Mouse (Mus musculus) embryonic facial prominence, embryonic 11.5 days (tissue): ENCODE data around the gene Ovol3. TPM values are rescaled to one million over a fixed set of nuclear protein-coding genes. Genes with fewer than 3 reads are reported as not detected.
A peak's percentile ranks its signal among the peaks of the same experiment; 100 is the strongest.

Experiments
- ATAC-seq: fragments of 200-750 bp; cut with Nextera tagmentation; replicated peaks from 2 replicates; pipeline ENCODE4 v1.8.0; 2017; ENCODE audit warnings: low read depth; ENCODE audit not compliant: insufficient number of reproducible peaks, low FRiP score, low TSS enrichment
- DNase-seq: peaks from one replicate; pipeline ENCODE4 v3.0.0-alpha.2; 2015; ENCODE audit warnings: low spot score
- H3K27ac ChIP-seq: fragments of 300-500 bp; sonication (generic); replicated peaks from 2 replicates; pipeline ENCODE4 v1.5.1; 2014; ENCODE audit warnings: mild to moderate bottlenecking, low read depth, low read length, control low read depth
- H3K27me3 ChIP-seq: fragments of 300-500 bp; sonication (generic); 2 replicates; pipeline ENCODE4 v1.6.1; 2014; ENCODE audit warnings: mild to moderate bottlenecking, low read length, moderate library complexity, mixed read lengths; ENCODE audit not compliant: control insufficient read depth, insufficient read depth
- H3K36me3 ChIP-seq: fragments of 300-500 bp; sonication (generic); replicated peaks from 2 replicates; pipeline ENCODE4 v1.6.1; 2014; ENCODE audit warnings: low read depth, mild to moderate bottlenecking, low read length, moderate library complexity, mixed read lengths; ENCODE audit not compliant: control insufficient read depth, insufficient read depth
- H3K4me1 ChIP-seq: fragments of 300-500 bp; sonication (generic); 2 replicates; pipeline ENCODE4 v1.6.1; 2014; ENCODE audit warnings: low read length, mixed read lengths; ENCODE audit not compliant: control insufficient read depth, insufficient read depth
- H3K4me2 ChIP-seq: fragments of 300-500 bp; sonication (generic); 2 replicates; pipeline ENCODE4 v1.6.1; 2014; ENCODE audit warnings: low read depth, mild to moderate bottlenecking, control low read depth, low read length, moderate library complexity
- H3K4me3 ChIP-seq: fragments of 300-500 bp; sonication (generic); 2 replicates; pipeline ENCODE4 v1.5.1; 2014; ENCODE audit warnings: low read depth, low read length, control low read depth
- H3K9ac ChIP-seq: fragments of 300-500 bp; sonication (generic); replicated peaks from 2 replicates; pipeline ENCODE4 v1.6.1; 2014; ENCODE audit warnings: mild to moderate bottlenecking, control low read depth, low read length
- H3K9me3 ChIP-seq: fragments of 300-500 bp; sonication (generic); replicated peaks from 2 replicates; pipeline ENCODE4 v1.6.1; 2016; ENCODE audit warnings: mild to moderate bottlenecking, low read length, inconsistent platforms, mixed read lengths; ENCODE audit not compliant: control insufficient read depth
- WGBS: fragments of 180-500 bp; shearing (Covaris S2); extraction: QIAGEN DNeasy Blood & Tissue Kit; methylation state at CpG from one replicate; pipeline ENCODE4 v1.1.7; 2014; 5-methylcytosine and 5-hydroxymethylcytosine counted together
- polyA plus RNA-seq: library from polyadenylated mRNA; unstranded; fragments of >200 nt; fragmentation: Nextera tagmentation; extraction: Ambion mirVana; gene quantifications from 2 replicates; pipeline ENCODE4 v1.2.1, GENCODE M21; 2014

Gene Ovol3
- polyA plus RNA-seq, 1 experiment from 2014 or later, result not detected

DNA sequence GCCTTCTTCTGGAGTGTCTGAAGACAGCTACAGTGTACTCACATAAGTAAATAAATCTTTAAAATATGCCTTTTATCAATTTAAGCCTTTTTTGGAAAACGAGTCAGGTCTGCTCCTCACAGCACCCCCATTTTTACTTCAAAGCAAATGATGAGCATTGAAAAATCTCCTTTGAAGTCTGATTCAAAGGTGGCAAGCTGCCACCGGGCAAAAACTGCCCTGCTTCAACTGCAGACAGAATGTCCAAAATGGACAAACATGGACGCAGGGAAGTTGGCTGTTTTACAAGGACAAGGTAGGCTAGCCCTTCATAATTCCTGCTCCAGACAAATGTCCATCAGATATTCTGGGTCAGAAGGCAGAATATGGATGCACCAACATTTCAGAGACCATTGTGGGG lies 14.1 kb downstream of the Ovol3 start:
- H3K4me2 ChIP-seq, result no peak overlapping the region
- H3K27ac ChIP-seq, result no peak overlapping the region
- DNase-seq (no peak), ATAC-seq (no peak)
- no peak overlapping the region for H3K4me3 ChIP-seq
- H3K9ac ChIP-seq, result no peak overlapping the region
- peaks cover 8% of the 10 kb centered on the region for H3K36me3 ChIP-seq
- 0 out of 2 replicates have a peak, but pooled peaks cover 2% of the 10 kb centered on the region for H3K4me1 ChIP-seq
- no peaks in the 10 kb centered on the region for H3K27me3 ChIP-seq
- 85% methylated on average over 3 of the region's 3 CpGs for WGBS
- H3K9me3 ChIP-seq, result no peaks in the 10 kb centered on the region

- Histone ChIP-seq H3K9ac (peak overlapping the region; percentile 64), H3K36me3 (peaks cover 4% of the 10 kb centered on the region), H3K4me2 (peak overlapping the region; percentile 80), H3K27me3 (no peaks in the 10 kb centered on the region), H3K27ac (no peak overlapping the region), H3K4me1 (0 out of 2 replicates have a peak, but pooled peaks cover 2% of the 10 kb centered on the region), H3K9me3 (no peaks in the 10 kb centered on the region), H3K4me3 (peak overlapping the region; percentile 46)
- whole genome bisulfite sequencing, result 21% methylated on average over 11 of the region's 11 CpGs
- DNase-seq, result no peak
- no peak for ATAC-seq
Measured at GRCm38 (mm10) chr7:30220008-30220356, 15.5 kb downstream of the Ovol3 start.

GRCm38 (mm10) chr7:30219293-30220007 lies 16.1 kb downstream of the Ovol3 start:
- H3K9ac ChIP-seq, result peak overlapping the region; percentile 64
- no peaks in the 10 kb centered on the region for H3K27me3 ChIP-seq
- DNase-seq (peak; percentile 81), ATAC-seq (0 out of 2 replicates have a peak, but pooled peaks have one; percentile 24)
- H3K4me1 ChIP-seq, result 0 out of 2 replicates have a peak, but pooled peaks cover 2% of the 10 kb centered on the region
- 5% methylated on average over 16 of the region's 16 CpGs for WGBS
- H3K4me3 ChIP-seq, result peak overlapping the region; percentile 46
- peak overlapping the region; percentile 41; the same call in 1 of the 2 replicates for H3K27ac ChIP-seq
- H3K4me2 ChIP-seq, result peak overlapping the region; percentile 80
- H3K36me3 ChIP-seq, result peaks cover 4% of the 10 kb centered on the region
- H3K9me3 ChIP-seq, result no peaks in the 10 kb centered on the region

- 74% methylated on average over 2 of the region's 2 CpGs for WGBS
- no peak overlapping the region for H3K27ac ChIP-seq
- DNase-seq (no peak), ATAC-seq (0 out of 2 replicates have a peak, but pooled peaks have one; percentile 55)
- H3K9ac ChIP-seq, result no peak overlapping the region
- H3K4me2 ChIP-seq, result no peak overlapping the region
- no peak overlapping the region for H3K4me3 ChIP-seq
- no peaks in the 10 kb centered on the region for H3K9me3 ChIP-seq
- H3K36me3 ChIP-seq, result no peaks in the 10 kb centered on the region
- no peaks in the 10 kb centered on the region for H3K27me3 ChIP-seq
- H3K4me1 ChIP-seq, result 0 out of 2 replicates have a peak, but pooled peaks cover 2% of the 10 kb centered on the region
Measured at GRCm38 (mm10) chr7:30217277-30217676, 18.2 kb downstream of the Ovol3 start.

DNA sequence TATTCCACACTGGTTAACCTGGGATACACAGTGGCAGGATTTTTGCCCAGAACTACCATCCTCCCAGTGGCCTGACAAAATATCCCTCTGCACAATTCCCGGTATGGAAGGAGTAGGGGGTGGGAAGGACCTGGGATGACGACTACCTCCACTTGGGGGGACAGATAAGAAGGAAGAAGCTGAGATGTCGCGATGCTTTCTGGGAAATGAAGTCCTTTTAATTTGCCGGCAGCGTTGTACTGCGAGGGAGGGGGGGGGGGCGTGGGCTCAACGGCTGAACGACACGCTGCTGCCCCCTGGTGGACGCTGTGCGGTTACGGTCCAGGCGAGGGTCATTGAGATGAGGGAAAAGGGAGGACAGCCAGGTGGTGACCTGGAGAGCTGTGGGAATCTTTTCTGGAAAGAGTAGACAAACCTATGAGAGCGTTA lies 18.8 kb downstream of the Ovol3 start:
- Histone ChIP-seq H3K27me3 (no peaks in the 10 kb centered on the region), H3K9ac (peak overlapping the region; percentile 32; the same call in 1 of the 2 replicates), H3K36me3 (no peaks in the 10 kb centered on the region), H3K4me2 (peak overlapping the region; percentile 23), H3K4me1 (0 out of 2 replicates have a peak, but pooled peaks cover 2% of the 10 kb centered on the region), H3K4me3 (no peak overlapping the region), H3K27ac (no peak overlapping the region), H3K9me3 (no peaks in the 10 kb centered on the region)
- under 1% methylated on average over 16 of the region's 16 CpGs for WGBS
- ATAC-seq, result peak; percentile 61
- peak; percentile 95 for DNase-seq

- H3K4me2 ChIP-seq, result no peak overlapping the region
- no peak overlapping the region for H3K4me3 ChIP-seq
- ATAC-seq, result no peak
- no peak for DNase-seq
- H3K4me1 ChIP-seq, result 0 out of 2 replicates have a peak, but pooled peaks cover 2% of the 10 kb centered on the region
- no peaks in the 10 kb centered on the region for H3K27me3 ChIP-seq
- WGBS, result 82% methylated on average over 3 of the region's 3 CpGs
- H3K9me3 ChIP-seq, result no peaks in the 10 kb centered on the region
- H3K27ac ChIP-seq, result no peak overlapping the region
- no peak overlapping the region for H3K9ac ChIP-seq
- no peaks in the 10 kb centered on the region for H3K36me3 ChIP-seq
Measured at GRCm38 (mm10) chr7:30215875-30216274, 19.6 kb downstream of the Ovol3 start.

DNA sequence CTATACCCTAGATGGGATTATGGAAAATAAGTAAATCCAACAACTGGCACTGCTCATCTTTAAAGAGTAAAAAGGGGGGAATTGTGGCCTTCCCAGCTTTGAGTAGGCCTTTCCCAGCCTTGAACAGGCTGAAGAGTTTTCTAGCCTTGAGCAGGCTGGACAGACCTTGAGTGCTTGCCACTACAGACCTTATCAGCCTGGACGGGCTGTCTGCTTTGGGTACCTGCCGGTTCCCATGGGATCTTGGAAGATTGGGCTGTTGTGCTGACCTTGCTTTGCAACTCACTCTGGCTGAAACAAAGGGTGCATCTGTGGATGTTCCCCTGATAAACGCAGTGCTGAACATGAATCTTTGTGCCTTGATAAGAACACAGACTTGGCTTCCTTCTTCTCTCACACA lies 21.6 kb downstream of the Ovol3 start:
- Histone ChIP-seq H3K4me3 (no peak overlapping the region), H3K27me3 (no peaks in the 10 kb centered on the region), H3K9me3 (no peaks in the 10 kb centered on the region), H3K36me3 (no peaks in the 10 kb centered on the region), H3K4me1 (0 out of 2 replicates have a peak, but pooled peaks cover under 1% of the 10 kb centered on the region), H3K4me2 (no peak overlapping the region), H3K9ac (no peak overlapping the region), H3K27ac (no peak overlapping the region)
- WGBS, result 96% methylated on average over 3 of the region's 3 CpGs
- no peak for ATAC-seq
- no peak for DNase-seq

GRCm38 (mm10) chr7:30211025-30211424 lies 24.5 kb downstream of the Ovol3 start:
- H3K4me2 ChIP-seq, result no peak overlapping the region
- H3K4me3 ChIP-seq, result no peak overlapping the region
- H3K4me1 ChIP-seq, result no peaks in the 10 kb centered on the region
- DNase-seq (no peak), ATAC-seq (no peak)
- 24% methylated on average over 4 of the region's 4 CpGs for WGBS
- no peak overlapping the region for H3K9ac ChIP-seq
- no peak overlapping the region for H3K27ac ChIP-seq
- no peaks in the 10 kb centered on the region for H3K27me3 ChIP-seq
- H3K36me3 ChIP-seq, result no peaks in the 10 kb centered on the region
- H3K9me3 ChIP-seq, result no peaks in the 10 kb centered on the region
